8 mouse cellular contexts compared by ENCODE assay signal in the genomic region with DNA sequence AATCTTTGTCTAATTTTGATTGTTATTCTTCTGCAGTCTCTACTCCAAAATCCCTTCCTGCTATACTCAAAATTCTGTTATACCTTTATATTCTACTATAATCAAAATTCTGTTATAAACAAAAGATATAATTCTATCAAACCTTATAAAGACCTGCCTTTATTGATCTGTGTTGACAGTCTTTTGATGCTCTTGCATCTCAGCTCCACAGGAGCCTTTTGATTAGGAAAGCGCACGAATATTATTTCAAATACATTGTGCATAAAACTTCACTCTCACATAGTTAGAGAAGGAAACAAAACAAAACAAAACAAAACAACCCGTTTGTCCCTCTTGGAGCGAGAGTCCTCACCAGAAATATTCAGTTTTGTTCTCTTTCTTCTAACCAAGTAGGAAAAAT. TPM values are rescaled to one million over a fixed set of nuclear protein-coding genes. Genes with fewer than 3 reads are reported as not detected.
DNase-seq lines count a peak whose midpoint lies in the region; ATAC-seq and TF ChIP-seq lines count a peak whose summit lies in the region.

No protein-coding gene starts in this region.

- ATAC-seq in kidney, embryonic 16.5 days (ENCODE audit: low FRiP score, low TSS enrichment), result no peak
- ATAC-seq in embryonic facial prominence, embryonic 13.5 days (ENCODE audit: insufficient number of reproducible peaks, insufficient read depth, low FRiP score, low TSS enrichment, low read depth), result no peak
- ATAC-seq in hindbrain, embryonic 15.5 days (ENCODE audit: low FRiP score, low read depth), result peak; percentile 7; the same call in 1 of the 2 replicates
- 0 out of 2 replicates have a peak, but pooled peaks have one; percentile 6 for ATAC-seq in midbrain, postnatal 0 days (ENCODE audit: low FRiP score)

- WGBS in kidney, embryonic 16.5 days, result 72% methylated on average over 4 of the region's 4 CpGs
- 64% methylated on average over 4 of the region's 4 CpGs for WGBS in embryonic facial prominence, embryonic 13.5 days
- 53% methylated on average over 4 of the region's 4 CpGs for WGBS in hindbrain, embryonic 15.5 days
- WGBS in midbrain, postnatal 0 days, result 41% methylated on average over 4 of the region's 4 CpGs

- no peaks in the 10 kb centered on the region; the same call in 1 of the 2 replicates for H3K27me3 ChIP-seq in kidney, embryonic 16.5 days (ENCODE audit: insufficient read depth, low read length)
- peaks cover 5% of the 10 kb centered on the region; the same call in 1 of the 2 replicates for H3K27me3 ChIP-seq in embryonic facial prominence, embryonic 13.5 days
- no peaks in the 10 kb centered on the region for H3K27me3 ChIP-seq in hindbrain, embryonic 15.5 days
- no peaks in the 10 kb centered on the region for H3K27me3 ChIP-seq in midbrain, postnatal 0 days (ENCODE audit: insufficient read depth, low read length)

- H3K36me3 ChIP-seq in kidney, embryonic 16.5 days (ENCODE audit: insufficient read depth, low read length), result no peaks in the 10 kb centered on the region
- no peaks in the 10 kb centered on the region for H3K36me3 ChIP-seq in embryonic facial prominence, embryonic 13.5 days
- peaks cover 6% of the 10 kb centered on the region; the same call in 1 of the 2 replicates for H3K36me3 ChIP-seq in hindbrain, embryonic 15.5 days
- peaks cover 4% of the 10 kb centered on the region; the same call in 1 of the 2 replicates for H3K36me3 ChIP-seq in midbrain, postnatal 0 days (ENCODE audit: insufficient read depth, low read length)

- H3K4me3 ChIP-seq in kidney, embryonic 16.5 days (ENCODE audit: low read length), result peak overlapping the region; percentile 26; the same call in 1 of the 2 replicates
- H3K4me3 ChIP-seq in embryonic facial prominence, embryonic 13.5 days, result peak overlapping the region; percentile 34
- H3K4me3 ChIP-seq in hindbrain, embryonic 15.5 days, result peak overlapping the region; percentile 91
- peak overlapping the region; percentile 78 for H3K4me3 ChIP-seq in midbrain, postnatal 0 days (ENCODE audit: low read depth, low read length)

- H3K27ac ChIP-seq in kidney, embryonic 16.5 days (ENCODE audit: low read length), result no peak overlapping the region
- no peak overlapping the region for H3K27ac ChIP-seq in embryonic facial prominence, embryonic 13.5 days
- H3K27ac ChIP-seq in hindbrain, embryonic 15.5 days (replicated peaks), result peak overlapping the region; percentile 94
- H3K27ac ChIP-seq in midbrain, postnatal 0 days (ENCODE audit: low read depth, low read length), result peak overlapping the region; percentile 91

- DNase-seq in kidney, adult 18-20 months, result no peak
- DNase-seq in midbrain, postnatal 0 days (ENCODE audit: low spot score), result no peak
- DNase-seq in right cerebral cortex, postnatal 10 days (ENCODE audit: low spot score in 2 of 2), result no peak
- no peak for DNase-seq in right cerebral cortex, postnatal 14 days
- no peak for DNase-seq in thymus, postnatal 36 days

- no peak for TF ChIP-seq CTCF in midbrain, postnatal 0 days (IDR thresholded peaks at IDR 0.05)

- no peaks in the 10 kb centered on the region for H3K9me3 ChIP-seq in kidney, embryonic 16.5 days (ENCODE audit: low read length)
- no peaks in the 10 kb centered on the region for H3K9me3 ChIP-seq in embryonic facial prominence, embryonic 13.5 days
- no peaks in the 10 kb centered on the region for H3K9me3 ChIP-seq in hindbrain, embryonic 15.5 days
- no peaks in the 10 kb centered on the region for H3K9me3 ChIP-seq in midbrain, postnatal 0 days (ENCODE audit: low read length)

- no peak overlapping the region for H3K9ac ChIP-seq in kidney, embryonic 16.5 days (replicated peaks; ENCODE audit: low read length)
- no peak overlapping the region for H3K9ac ChIP-seq in embryonic facial prominence, embryonic 13.5 days
- peak overlapping the region; percentile 84 for H3K9ac ChIP-seq in hindbrain, embryonic 15.5 days
- peak overlapping the region; percentile 86 for H3K9ac ChIP-seq in midbrain, postnatal 0 days (replicated peaks; ENCODE audit: low read length, poor library complexity, severe bottlenecking)

- H3K4me2 ChIP-seq in kidney, embryonic 16.5 days (replicated peaks; ENCODE audit: low read depth, low read length), result peak overlapping the region; percentile 56
- H3K4me2 ChIP-seq in embryonic facial prominence, embryonic 13.5 days, result peak overlapping the region; percentile 66
- peak overlapping the region; percentile 50 for H3K4me2 ChIP-seq in hindbrain, embryonic 15.5 days
- peak overlapping the region; percentile 54 for H3K4me2 ChIP-seq in midbrain, postnatal 0 days (ENCODE audit: low read depth, low read length, poor library complexity, severe bottlenecking)

- H3K4me1 ChIP-seq in kidney, embryonic 16.5 days (ENCODE audit: insufficient read depth, low read length), result peaks cover 6% of the 10 kb centered on the region
- peaks cover 7% of the 10 kb centered on the region for H3K4me1 ChIP-seq in embryonic facial prominence, embryonic 13.5 days
- peaks cover 21% of the 10 kb centered on the region for H3K4me1 ChIP-seq in hindbrain, embryonic 15.5 days (replicated peaks)
- peaks cover 2% of the 10 kb centered on the region; the same call in 1 of the 2 replicates for H3K4me1 ChIP-seq in midbrain, postnatal 0 days (ENCODE audit: insufficient read depth, low read length)

RNA-seq across cellular contexts. Expression of a gene that starts 0.4 kb away (rescaled TPM):
- polyA plus RNA-seq in kidney, embryonic 16.5 days (2015; fragmentation: Nextera tagmentation; extraction: Ambion mirVana), result 0.59 and 1.3 TPM in 2 replicates
- 1.8 and 2.2 TPM in 2 replicates for polyA plus RNA-seq in embryonic facial prominence, embryonic 13.5 days (2015; fragmentation: Nextera tagmentation; extraction: Ambion mirVana)
- polyA plus RNA-seq in hindbrain, embryonic 15.5 days (2015; fragmentation: Nextera tagmentation; extraction: Ambion mirVana), result 115 and 120 TPM in 2 replicates
- 115 and 126 TPM in 2 replicates for total RNA-seq in midbrain, postnatal 0 days (2014; rRNA removed)
- polyA plus RNA-seq in midbrain, postnatal 0 days (2015; fragmentation: Nextera tagmentation; extraction: Ambion mirVana), result 125 and 139 TPM in 2 replicates

RNA-seq across cellular contexts. Expression of a gene that starts 58.8 kb away (rescaled TPM):
- polyA plus RNA-seq in kidney, embryonic 16.5 days (2015; fragmentation: Nextera tagmentation; extraction: Ambion mirVana), result 31.0 and 31.5 TPM in 2 replicates
- polyA plus RNA-seq in embryonic facial prominence, embryonic 13.5 days (2015; fragmentation: Nextera tagmentation; extraction: Ambion mirVana), result 32.8 and 37.3 TPM in 2 replicates
- 33.2 and 35.4 TPM in 2 replicates for polyA plus RNA-seq in hindbrain, embryonic 15.5 days (2015; fragmentation: Nextera tagmentation; extraction: Ambion mirVana)
- 29.2 and 32.4 TPM in 2 replicates for total RNA-seq in midbrain, postnatal 0 days (2014; rRNA removed)
- polyA plus RNA-seq in midbrain, postnatal 0 days (2015; fragmentation: Nextera tagmentation; extraction: Ambion mirVana), result 33.6 and 39.4 TPM in 2 replicates

Comparison
In these comparisons a context has a peak if more than half of its experiments do, and no peak if none do; other contexts are left out.
1. ATAC-seq: peak in hindbrain, embryonic 15.5 days (single experiment) and midbrain, postnatal 0 days (single experiment); none in kidney, embryonic 16.5 days (single experiment) and embryonic facial prominence, embryonic 13.5 days (single experiment).
2. H3K27ac ChIP-seq: peak in hindbrain, embryonic 15.5 days (single experiment) and midbrain, postnatal 0 days (single experiment); none in kidney, embryonic 16.5 days (single experiment) and embryonic facial prominence, embryonic 13.5 days (single experiment).
3. H3K4me3 ChIP-seq: peak in every context shown above with its lines; median percentile 91 in hindbrain, embryonic 15.5 days; 78 in midbrain, postnatal 0 days; 34 in embryonic facial prominence, embryonic 13.5 days; 26 in kidney, embryonic 16.5 days.
4. H3K9ac ChIP-seq: peak in hindbrain, embryonic 15.5 days (single experiment) and midbrain, postnatal 0 days (single experiment); none in kidney, embryonic 16.5 days (single experiment) and embryonic facial prominence, embryonic 13.5 days (single experiment).
5. RNA of a gene that starts 0.4 kb away (polyA plus RNA-seq): 125 to 139 TPM in midbrain, postnatal 0 days and 115 to 120 TPM in hindbrain, embryonic 15.5 days; 1.8 to 2.2 TPM in embryonic facial prominence, embryonic 13.5 days and 0.59 to 1.3 TPM in kidney, embryonic 16.5 days; every median in the first group is over 10 times any median in the second.
6. Peak in every context shown above with its lines, with median percentiles within 50 percentile points of each other: H3K4me2 ChIP-seq.